ENCODE assay signal across 20 mouse cellular contexts in the genomic region with DNA sequence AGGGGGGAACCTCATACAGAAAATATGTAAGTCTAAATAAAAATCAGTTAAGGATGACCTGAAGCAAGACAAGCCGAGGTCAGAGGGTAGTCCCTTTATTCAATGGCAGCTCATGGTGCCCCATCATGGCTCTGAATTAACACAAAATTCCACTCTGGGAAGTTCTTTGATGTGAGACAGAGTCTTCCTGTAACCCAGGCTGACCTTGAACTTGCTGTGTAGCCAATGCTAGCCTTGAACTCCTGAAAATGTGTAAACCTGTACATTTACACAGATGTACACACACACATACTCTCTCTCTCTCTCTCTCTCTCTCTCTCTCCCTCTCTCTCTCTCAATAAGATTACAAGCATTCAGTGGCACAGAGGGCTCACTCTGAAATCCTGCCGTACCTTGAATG. TPM values are rescaled to one million over a fixed set of nuclear protein-coding genes. Genes with fewer than 3 reads are reported as not detected.
"Had no signal": no experiment of that assay in that cellular context is flagged by ENCODE, and none has a peak within 500 bp of the region (broad histone marks: within the 10 kb centered on the region; RNA-seq: fewer than 3 reads in every experiment).

No protein-coding gene starts in this region.

- DNase-seq: retina, postnatal 1 day; right cerebral cortex, adult 18-20 months; right cerebral cortex, postnatal 14 days; right cerebral cortex, postnatal 25 days; right cerebral cortex, postnatal 4 days; spleen, adult 18-20 months; thymus, adult 18-20 months; thymus, adult 2 months; thymus, postnatal 14 days; thymus, postnatal 25 days; thymus, postnatal 36 days; thymus, postnatal 4 days had no signal

- H3K4me1 ChIP-seq: neural tube, embryonic 15.5 days; stomach, embryonic 15.5 days had no signal

- H3K4me3 ChIP-seq: neural tube, embryonic 15.5 days; stomach, embryonic 15.5 days had no signal

- H3K36me3 ChIP-seq: neural tube, embryonic 15.5 days; stomach, embryonic 15.5 days had no signal

- H3K27me3 ChIP-seq: neural tube, embryonic 15.5 days; stomach, embryonic 15.5 days had no signal

- H3K9me3 ChIP-seq: neural tube, embryonic 15.5 days; stomach, embryonic 15.5 days had no signal

RNA-seq across cellular contexts. Expression of gene St6galnac1, which starts 10.4 kb away (rescaled TPM):
- polyA plus RNA-seq: neural tube, embryonic 14.5 days; neural tube, embryonic 15.5 days; stomach, embryonic 14.5 days; stomach, embryonic 15.5 days; stomach, embryonic 16.5 days; stomach, postnatal 0 days; thymus, postnatal 0 days; urinary bladder, adult 2 months had no signal
